Mouse (Mus musculus) left cerebral cortex, adult 11 months (tissue): ENCODE results near the gene Timd2.
"Not testable (repeated sequence)": the region's sequence is repeated elsewhere in the genome, so short reads cannot be mapped to it uniquely, and the experiment has no call there.

Source experiments
- DNase-seq: peaks from one replicate; pipeline ENCODE4 v3.0.0; 2022; ENCODE audit warnings: low spot score

Timd2 gene

GRCm38 (mm10) chr11:46706664-46707356 lies at the start of gene Timd2:
TSS of gene Timd2 (minus strand) at chr11:46707061.
- no peak for DNase-seq

GRCm38 (mm10) chr11:46755714-46756113 lies 48.9 kb upstream of the Timd2 start:
- DNase-seq: not testable (repeated sequence)

DNA sequence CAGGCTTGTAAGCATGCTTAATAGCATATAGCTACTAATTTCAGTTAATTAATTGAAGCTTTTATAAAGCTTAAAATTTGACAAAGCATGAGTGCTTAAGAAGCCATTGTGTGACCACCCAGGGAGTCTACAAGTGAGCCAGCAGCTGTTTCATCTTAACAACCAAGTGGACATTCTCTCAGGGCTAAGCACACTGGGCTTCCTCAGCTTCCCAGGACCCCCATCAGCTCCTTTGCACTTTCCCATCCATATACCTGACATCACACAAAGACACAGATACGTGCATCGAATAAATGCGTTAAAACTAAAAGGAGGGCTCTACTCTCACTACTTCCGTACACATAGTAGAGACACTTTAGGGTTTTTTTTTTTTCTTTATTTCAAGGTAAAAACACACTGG lies 47.8 kb upstream of the Timd2 start:
- no peak for DNase-seq

DNA sequence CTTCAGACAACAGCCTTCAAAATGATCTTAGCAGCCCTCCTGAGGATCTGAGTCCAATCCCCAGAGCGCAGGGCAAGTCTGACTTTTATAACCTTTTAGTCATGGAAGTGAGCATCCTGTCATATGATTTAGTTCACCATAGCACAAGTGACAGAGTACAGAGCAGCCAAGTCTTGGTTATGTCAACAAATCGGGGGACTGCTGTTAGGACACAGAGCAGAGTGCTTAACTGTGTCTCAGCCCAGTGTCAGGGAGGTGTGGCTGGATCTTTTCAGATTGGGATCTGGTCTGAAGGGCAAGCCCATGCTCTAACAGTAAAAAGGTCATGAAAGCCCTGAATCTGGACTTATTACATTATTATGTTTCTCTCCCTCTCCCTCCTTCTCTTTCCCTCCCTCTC lies 46.8 kb upstream of the Timd2 start:
- no peak for DNase-seq

DNA sequence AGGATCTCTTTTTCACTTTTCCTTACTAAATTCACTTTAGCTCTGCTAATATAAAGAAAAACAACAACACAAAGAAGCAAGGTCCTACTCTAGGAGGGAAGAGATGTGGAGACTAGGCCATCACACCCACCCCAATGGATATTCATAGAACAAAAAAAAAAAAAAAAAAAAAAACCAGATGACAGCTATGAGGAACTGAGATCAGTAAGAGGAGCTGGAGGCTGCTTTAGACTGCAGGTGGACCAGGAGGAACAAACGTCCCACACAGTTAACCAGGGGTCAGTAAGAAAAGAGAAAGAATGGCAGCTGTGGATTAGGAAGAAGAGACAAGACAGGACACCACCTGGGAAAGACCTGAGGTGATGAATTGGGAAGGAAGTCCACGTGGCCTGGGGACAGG lies 41.1 kb upstream of the Timd2 start:
- no peak for DNase-seq

DNA sequence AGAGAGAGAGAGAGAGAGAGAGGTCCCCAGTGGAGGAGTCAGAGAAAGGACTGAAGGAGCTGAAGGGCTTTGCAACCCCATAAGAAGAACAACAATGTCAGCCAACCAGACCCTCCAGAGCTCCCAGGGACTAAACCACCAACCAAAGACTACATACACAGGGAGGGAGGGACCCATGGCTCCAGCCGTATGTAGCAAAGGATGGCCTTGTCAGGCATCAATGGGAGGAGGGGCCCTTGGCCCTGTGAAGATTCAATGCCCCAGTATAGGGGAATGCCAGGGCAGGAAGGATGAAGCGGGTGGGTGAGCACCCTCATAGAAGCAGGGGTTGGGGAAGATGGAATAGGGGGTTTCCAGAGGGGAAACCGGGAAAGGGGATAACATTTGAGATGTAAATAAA lies 34.9 kb upstream of the Timd2 start:
- no peak for DNase-seq

- no peak for DNase-seq
Observed at GRCm38 (mm10) chr11:46740886-46741285, 34.0 kb upstream of the Timd2 start.

DNA sequence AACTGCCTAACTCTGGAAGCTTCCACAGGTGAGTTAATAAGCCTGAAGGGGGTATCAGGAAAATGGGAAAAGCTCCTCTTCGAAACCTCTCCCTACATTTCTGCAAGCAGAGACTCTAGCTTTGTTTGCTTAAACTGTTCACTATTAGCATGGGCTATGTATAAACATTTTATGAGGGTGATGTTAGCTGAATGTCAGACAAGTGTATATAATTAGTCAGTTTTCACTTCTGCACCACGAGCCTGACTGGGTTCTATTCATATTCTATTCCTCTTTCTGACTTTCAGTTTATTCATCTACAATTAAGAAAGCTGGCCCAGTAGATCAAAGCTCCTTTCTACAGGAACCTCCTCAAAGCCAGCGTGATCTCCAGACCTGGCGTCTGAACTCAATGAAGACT lies 32.6 kb upstream of the Timd2 start:
- DNase-seq: no peak

DNA sequence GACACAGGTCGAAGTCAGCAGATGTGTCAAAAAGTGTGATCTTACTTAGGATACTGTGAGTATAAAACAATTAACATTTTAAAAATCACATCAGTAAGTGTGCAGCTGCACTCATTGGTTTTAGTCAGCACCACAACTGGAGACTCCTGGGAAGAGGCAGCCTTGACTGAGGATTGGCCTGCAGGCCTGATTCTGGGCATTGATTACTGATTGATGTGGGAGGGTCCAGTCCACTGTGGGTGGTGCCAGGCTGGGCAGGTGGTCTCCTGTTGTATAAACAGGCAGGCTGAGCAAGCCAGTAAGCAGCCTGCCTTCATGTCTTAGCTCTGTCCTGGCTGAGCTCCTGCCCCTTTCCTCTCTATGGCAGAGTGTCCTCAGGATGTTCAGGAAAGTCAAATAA lies 28.2 kb upstream of the Timd2 start, which contains the start of gene Havcr1:
Gene Havcr1 (plus strand): TSS at position 5 of the 400 bp plus-strand sequence.
- DNase-seq: not testable (repeated sequence)

GRCm38 (mm10) chr11:46734617-46735016 lies 27.8 kb upstream of the Timd2 start:
- DNase-seq: no peak

DNA sequence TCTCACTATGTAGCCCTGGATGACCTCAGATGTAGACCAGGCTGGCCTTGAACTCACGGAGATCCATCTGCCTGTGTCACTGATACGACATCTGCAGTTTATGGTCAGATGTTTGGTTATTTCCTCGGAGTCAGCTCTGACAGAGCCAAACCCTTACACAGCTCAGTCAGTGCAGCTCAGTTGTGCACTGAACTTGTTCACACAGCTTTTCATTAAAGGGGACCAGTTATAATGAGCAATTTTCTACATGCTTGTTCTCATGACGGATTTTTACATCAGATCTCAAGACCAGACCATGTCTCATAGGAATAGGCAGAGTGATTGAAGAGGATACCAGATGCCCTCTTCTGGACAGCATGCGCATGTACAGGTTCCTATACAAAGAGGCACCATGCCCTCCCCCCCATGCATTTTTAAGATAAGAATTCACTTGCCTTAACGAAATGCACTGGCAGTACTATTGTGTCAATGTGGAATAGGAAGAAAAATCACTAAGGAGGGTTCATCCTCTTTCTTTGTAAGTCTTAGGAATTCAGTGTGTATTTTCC lies 26.5 kb upstream of the Timd2 start:
- peak; percentile 26 for DNase-seq

GRCm38 (mm10) chr11:46731541-46732070 lies 24.7 kb upstream of the Timd2 start:
- no peak for DNase-seq

DNA sequence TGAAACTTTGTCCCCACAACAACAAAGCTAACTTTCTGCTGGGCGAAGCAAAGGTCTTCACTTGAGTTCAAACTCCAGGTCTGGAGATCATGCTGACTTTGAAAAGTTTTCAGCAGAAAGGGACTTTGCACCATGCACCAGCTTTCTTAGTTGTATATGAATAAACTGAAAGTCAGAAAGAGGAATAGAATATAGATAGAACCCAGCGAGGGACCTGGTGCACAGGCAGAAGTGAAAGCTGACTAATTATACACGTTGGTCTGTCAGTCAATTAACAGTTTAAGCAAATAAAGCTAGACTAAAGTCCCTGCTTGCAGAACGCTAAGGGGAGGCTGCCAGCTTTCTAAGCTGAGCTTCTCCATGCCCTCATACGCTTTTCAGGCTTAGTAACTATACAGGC lies 8.0 kb downstream of the Timd2 start:
- no peak for DNase-seq

- no peak for DNase-seq
Observed at GRCm38 (mm10) chr11:46698278-46698655, 8.6 kb downstream of the Timd2 start.

GRCm38 (mm10) chr11:46697433-46698277 lies 9.2 kb downstream of the Timd2 start:
- DNase-seq: no peak

DNA sequence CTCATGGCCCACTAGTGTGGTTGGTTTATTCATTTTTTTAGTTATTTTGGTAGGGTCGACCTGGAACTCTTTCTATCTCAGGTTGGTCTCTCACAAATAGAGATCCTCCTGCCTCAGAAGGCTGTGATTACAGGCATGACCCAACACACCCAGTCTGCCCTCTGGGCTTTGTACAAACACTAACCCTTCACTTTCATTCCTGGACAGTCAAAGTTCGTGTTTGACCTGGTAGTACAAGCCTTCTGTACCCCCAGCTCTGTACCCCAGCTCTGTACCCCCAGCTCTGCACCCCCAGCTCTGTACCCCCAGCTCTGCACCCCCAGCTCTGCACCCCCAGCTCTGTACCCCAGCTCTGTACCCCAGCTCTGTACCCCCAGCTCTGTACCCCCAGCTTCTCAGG lies 11.0 kb downstream of the Timd2 start:
- not testable (repeated sequence) for DNase-seq

DNA sequence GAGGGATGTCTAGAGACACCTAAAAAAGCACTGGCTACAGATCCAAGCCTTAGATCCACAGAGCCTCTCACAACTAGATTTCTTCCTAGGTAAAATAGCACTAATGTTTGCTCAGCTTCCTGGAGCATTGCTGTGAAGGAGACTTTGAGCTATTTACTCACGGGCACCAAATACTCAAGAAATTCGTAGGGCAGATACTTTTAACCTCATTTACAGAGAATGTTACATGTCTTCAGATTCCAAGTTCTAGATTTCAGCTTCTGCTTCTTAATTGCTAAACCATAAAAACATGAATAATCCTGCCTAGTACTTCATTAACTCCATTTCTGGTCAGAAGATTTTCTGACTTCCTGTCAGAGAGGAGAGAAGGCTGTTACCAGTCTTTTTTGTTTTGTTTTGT lies 16.7 kb downstream of the Timd2 start:
- DNase-seq: no peak

- no peak for DNase-seq
Observed at GRCm38 (mm10) chr11:46683723-46684122, 23.1 kb downstream of the Timd2 start.

DNA sequence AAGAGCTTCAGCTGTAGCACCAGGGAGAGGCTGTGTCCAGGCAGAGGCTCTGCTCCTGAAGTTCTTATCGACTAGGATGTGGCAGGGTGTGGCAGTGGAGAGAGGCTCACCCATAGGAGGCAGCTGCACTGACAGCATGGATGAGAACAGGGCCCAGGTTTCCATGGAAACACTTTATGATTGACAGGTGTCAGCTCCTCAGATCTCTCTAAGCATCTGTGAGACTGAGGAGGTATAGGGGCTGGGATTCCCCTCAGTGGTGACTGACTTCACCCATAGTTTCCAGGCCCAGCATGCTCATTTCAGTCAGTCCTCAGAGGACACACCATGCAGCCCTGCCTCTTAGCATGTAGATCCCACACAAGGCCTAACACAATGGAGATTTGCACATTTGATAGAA lies 24.0 kb downstream of the Timd2 start:
- no peak for DNase-seq

GRCm38 (mm10) chr11:46667938-46668337 lies 38.9 kb downstream of the Timd2 start:
- no peak for DNase-seq

- no peak for DNase-seq
Observed at GRCm38 (mm10) chr11:46667105-46667504, 39.8 kb downstream of the Timd2 start.

- DNase-seq: no peak
Observed at GRCm38 (mm10) chr11:46665599-46666522, 41.0 kb downstream of the Timd2 start.
